Mouse (Mus musculus) right cerebral cortex, adult 18-20 months (tissue): ENCODE measurements around the gene Cttn.

Source experiments
- DNase-seq: peaks from one replicate; pipeline ENCODE4 v3.0.0; 2022; ENCODE audit warnings: mixed read lengths

The Cttn gene

GRCm38 (mm10) chr7:144448186-144448585 is 22.6 kb downstream of the Cttn start:
- DNase-seq = no peak

GRCm38 (mm10) chr7:144447146-144447545 is 23.7 kb downstream of the Cttn start:
- DNase-seq = no peak

- no peak for DNase-seq
Observed at GRCm38 (mm10) chr7:144444788-144445187, 26.0 kb downstream of the Cttn start.

GRCm38 (mm10) chr7:144441976-144442375 is 28.8 kb downstream of the Cttn start:
- DNase-seq = no peak

- peak; percentile 44 for DNase-seq
Observed at GRCm38 (mm10) chr7:144441466-144441865, 29.3 kb downstream of the Cttn start.

GRCm38 (mm10) chr7:144438811-144439210 is 32.0 kb downstream of the Cttn start:
- no peak for DNase-seq

GRCm38 (mm10) chr7:144432920-144433319 is 37.9 kb downstream of the Cttn start:
- DNase-seq = no peak

GRCm38 (mm10) chr7:144427460-144427859 is 43.3 kb downstream of the Cttn start:
- DNase-seq = no peak

GRCm38 (mm10) chr7:144426594-144426993 is 44.2 kb downstream of the Cttn start:
- DNase-seq = no peak

GRCm38 (mm10) chr7:144425953-144426352 is 44.9 kb downstream of the Cttn start:
- DNase-seq = no peak

GRCm38 (mm10) chr7:144421478-144421877 is 49.3 kb downstream of the Cttn start:
- no peak for DNase-seq

- no peak for DNase-seq
Observed at GRCm38 (mm10) chr7:144420552-144420951, 50.3 kb downstream of the Cttn start.

- DNase-seq = peak; percentile 94
Observed at GRCm38 (mm10) chr7:144417644-144418343, 53.0 kb downstream of the Cttn start.

GRCm38 (mm10) chr7:144417234-144417633 is 53.6 kb downstream of the Cttn start:
- DNase-seq = no peak

GRCm38 (mm10) chr7:144415795-144416194 is 55.0 kb downstream of the Cttn start:
- DNase-seq = peak; percentile 45

- no peak for DNase-seq
Observed at GRCm38 (mm10) chr7:144414632-144415031, 56.2 kb downstream of the Cttn start.

GRCm38 (mm10) chr7:144411967-144412906 is 58.6 kb downstream of the Cttn start:
- DNase-seq = no peak

GRCm38 (mm10) chr7:144409682-144410081 is 61.1 kb downstream of the Cttn start:
- no peak for DNase-seq

- no peak for DNase-seq
Observed at GRCm38 (mm10) chr7:144408464-144409000, 62.3 kb downstream of the Cttn start.

GRCm38 (mm10) chr7:144407675-144408074 is 63.1 kb downstream of the Cttn start:
- peak; percentile 74 for DNase-seq

- no peak for DNase-seq
Observed at GRCm38 (mm10) chr7:144402492-144402891, 68.3 kb downstream of the Cttn start.

GRCm38 (mm10) chr7:144391727-144392126 is 79.1 kb downstream of the Cttn start:
- DNase-seq = no peak

GRCm38 (mm10) chr7:144390676-144391075 is 80.1 kb downstream of the Cttn start:
- no peak for DNase-seq

- DNase-seq = no peak
Observed at GRCm38 (mm10) chr7:144389704-144390103, 81.1 kb downstream of the Cttn start.
